Mouse (Mus musculus) hindbrain, embryonic 16.5 days (tissue): ENCODE results near the gene Avpr2. TPM values are rescaled to one million over a fixed set of nuclear protein-coding genes. Genes with fewer than 3 reads are reported as not detected.

ENCODE experiments used
- ATAC-seq: fragments of 200-750 bp; cut with Nextera tagmentation; 2 replicates; pipeline ENCODE4 v1.8.0; 2017; ENCODE audit warnings: moderate TSS enrichment, moderate library complexity
- H3K27ac ChIP-seq: fragments of 300-500 bp; sonication (generic); 2 replicates; pipeline ENCODE4 v1.5.1; 2014; ENCODE audit warnings: low read depth, mild to moderate bottlenecking, control low read depth, low read length, moderate library complexity
- H3K27me3 ChIP-seq: fragments of 300-500 bp; sonication (generic); replicated peaks from 2 replicates; pipeline ENCODE4 v1.6.1; 2014; ENCODE audit warnings: low read length; ENCODE audit not compliant: control insufficient read depth, insufficient read depth
- H3K36me3 ChIP-seq: fragments of 300-500 bp; sonication (generic); 2 replicates; pipeline ENCODE4 v1.6.1; 2014; ENCODE audit warnings: mild to moderate bottlenecking, low read length, moderate library complexity, mixed read lengths; ENCODE audit not compliant: control insufficient read depth, insufficient read depth
- H3K4me1 ChIP-seq: fragments of 300-500 bp; sonication (generic); 2 replicates; pipeline ENCODE4 v1.6.1; 2014; ENCODE audit warnings: low read depth, low read length; ENCODE audit not compliant: control insufficient read depth, insufficient read depth
- H3K4me2 ChIP-seq: fragments of 300-500 bp; sonication (generic); 2 replicates; pipeline ENCODE4 v1.6.1; 2014; ENCODE audit warnings: mild to moderate bottlenecking, low read length, control low read depth, moderate library complexity
- H3K4me3 ChIP-seq: fragments of 300-500 bp; sonication (generic); 2 replicates; pipeline ENCODE4 v1.5.1; 2014; ENCODE audit warnings: mild to moderate bottlenecking, low read length, control low read depth, moderate library complexity
- H3K9ac ChIP-seq: fragments of 300-500 bp; sonication (generic); 2 replicates; pipeline ENCODE4 v1.6.1; 2014; ENCODE audit warnings: low read depth, mild to moderate bottlenecking, control low read depth, low read length, moderate library complexity
- H3K9me3 ChIP-seq: fragments of 300-500 bp; sonication (generic); 2 replicates; pipeline ENCODE4 v1.6.1; 2014; ENCODE audit warnings: mild to moderate bottlenecking, low read length, moderate library complexity; ENCODE audit not compliant: control insufficient read depth
- WGBS: fragments of 180-500 bp; shearing (Covaris S2); extraction: QIAGEN DNeasy Blood & Tissue Kit; methylation state at CpG from one replicate; pipeline ENCODE4 v1.1.7; 2014; 5-methylcytosine and 5-hydroxymethylcytosine counted together
- polyA plus RNA-seq: library from polyadenylated mRNA; unstranded; fragments of >200 nt; fragmentation: Nextera tagmentation; extraction: Ambion mirVana; gene quantifications from 2 replicates; pipeline ENCODE4 v1.2.1, GENCODE M21; 2015

Gene Avpr2
- polyA plus RNA-seq, 1 experiment from 2014 or later, result 0.20 TPM

DNA sequence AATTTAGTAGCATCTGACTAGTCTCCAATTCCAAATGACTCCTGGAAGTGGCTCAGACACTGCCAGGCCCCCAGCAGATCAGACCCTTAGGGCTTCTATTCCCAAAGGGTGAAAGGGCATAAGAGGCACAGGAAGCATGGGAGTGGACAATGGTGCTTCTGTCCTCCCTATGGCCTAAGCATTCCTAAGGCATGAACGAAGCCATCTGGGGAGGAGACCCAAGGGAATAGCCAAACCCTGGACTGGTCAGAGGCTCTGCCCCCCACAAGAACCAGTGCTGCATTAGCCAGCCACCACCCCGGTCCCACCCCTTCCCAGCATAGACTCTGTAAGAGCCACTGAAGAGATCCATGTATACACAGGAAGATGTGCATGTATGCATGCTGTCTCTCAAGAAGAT, 16.0 kb upstream of the Avpr2 start:
- WGBS, result 70% methylated on average over 2 of the region's 2 CpGs
- no peaks in the 10 kb centered on the region for H3K36me3 ChIP-seq
- no peaks in the 10 kb centered on the region for H3K9me3 ChIP-seq
- peaks cover 6% of the 10 kb centered on the region; the same call in 1 of the 2 replicates for H3K4me1 ChIP-seq
- ATAC-seq, result no peak
- H3K27ac ChIP-seq, result no peak overlapping the region
- no peaks in the 10 kb centered on the region for H3K27me3 ChIP-seq
- H3K4me3 ChIP-seq, result no peak overlapping the region
- peak overlapping the region; percentile 45 for H3K4me2 ChIP-seq
- H3K9ac ChIP-seq, result no peak overlapping the region

- H3K4me1 ChIP-seq, result peaks cover 6% of the 10 kb centered on the region; the same call in 1 of the 2 replicates
- no peak overlapping the region for H3K4me3 ChIP-seq
- 64% methylated on average over 1 of the region's 1 CpGs for WGBS
- H3K9me3 ChIP-seq, result no peaks in the 10 kb centered on the region
- H3K4me2 ChIP-seq, result peak overlapping the region; percentile 45
- no peaks in the 10 kb centered on the region for H3K27me3 ChIP-seq
- H3K9ac ChIP-seq, result no peak overlapping the region
- H3K27ac ChIP-seq, result no peak overlapping the region
- ATAC-seq, result no peak
- no peaks in the 10 kb centered on the region for H3K36me3 ChIP-seq
These were observed 14.9 kb upstream of the Avpr2 start for GRCm38 (mm10) chrX:73877014-73877413.

DNA sequence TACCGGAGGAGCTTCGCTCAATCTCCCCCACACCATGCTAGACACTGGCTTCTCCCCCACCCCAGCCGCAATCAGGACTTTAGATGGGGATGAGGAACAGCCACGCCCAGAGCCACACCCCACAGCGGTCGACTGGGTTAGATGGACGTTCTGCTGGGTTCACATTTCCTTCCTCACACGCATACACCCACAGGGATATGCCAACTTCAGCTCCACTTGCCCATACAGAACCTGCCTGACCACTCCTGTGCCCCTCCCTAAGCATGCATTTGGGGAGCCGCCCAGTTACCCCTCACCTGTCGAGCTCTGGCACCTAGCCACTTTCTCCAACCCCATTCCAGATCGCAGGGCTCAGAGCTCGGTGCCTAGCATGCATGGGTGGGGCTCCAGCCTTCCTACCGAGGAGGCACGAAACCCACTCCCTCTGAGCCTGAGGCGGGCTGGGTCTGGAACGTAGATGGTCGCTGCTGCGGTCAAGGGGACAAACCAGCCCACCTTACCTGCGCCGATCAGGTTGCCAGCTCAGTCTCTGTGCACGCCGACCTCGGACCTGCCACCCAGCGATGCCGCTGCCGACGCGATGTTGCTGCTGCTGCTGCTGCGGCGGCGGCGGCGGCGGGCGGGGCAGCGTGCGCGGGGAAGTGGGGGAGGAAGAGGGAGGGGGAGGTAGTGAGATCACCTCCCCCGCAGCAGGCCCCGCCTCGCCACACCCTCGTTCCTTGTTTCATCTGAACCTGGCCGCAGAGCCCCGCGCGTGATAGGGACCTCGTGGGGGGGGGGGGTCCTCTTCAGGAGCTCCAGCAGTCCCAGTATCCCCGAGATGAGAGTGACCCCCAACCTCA, 11.5 kb upstream of the Avpr2 start:
- peak overlapping the region; percentile 55 for H3K4me3 ChIP-seq
- peak; percentile 69 for ATAC-seq
- no peaks in the 10 kb centered on the region for H3K27me3 ChIP-seq
- H3K4me1 ChIP-seq, result peaks cover 6% of the 10 kb centered on the region; the same call in 1 of the 2 replicates
- peak overlapping the region; percentile 60 for H3K4me2 ChIP-seq
- peak overlapping the region; percentile 80 for H3K9ac ChIP-seq
- H3K36me3 ChIP-seq, result no peaks in the 10 kb centered on the region
- no peaks in the 10 kb centered on the region for H3K9me3 ChIP-seq
- peak overlapping the region; percentile 77 for H3K27ac ChIP-seq
- 18% methylated on average over 28 of the region's 48 CpGs for WGBS

GRCm38 (mm10) chrX:73881036-73881427, 10.9 kb upstream of the Avpr2 start:
- WGBS, result 20% methylated on average over 16 of the region's 16 CpGs
- H3K4me3 ChIP-seq, result peak overlapping the region; percentile 55
- H3K9me3 ChIP-seq, result no peaks in the 10 kb centered on the region
- ATAC-seq, result peak; percentile 59
- H3K4me1 ChIP-seq, result peaks cover 6% of the 10 kb centered on the region; the same call in 1 of the 2 replicates
- H3K9ac ChIP-seq, result peak overlapping the region; percentile 80
- no peaks in the 10 kb centered on the region for H3K36me3 ChIP-seq
- no peaks in the 10 kb centered on the region for H3K27me3 ChIP-seq
- H3K4me2 ChIP-seq, result peak overlapping the region; percentile 60
- peak overlapping the region; percentile 77 for H3K27ac ChIP-seq

- H3K4me1 ChIP-seq, result peaks cover 6% of the 10 kb centered on the region; the same call in 1 of the 2 replicates
- peak overlapping the region; percentile 77 for H3K27ac ChIP-seq
- peak; percentile 31 for ATAC-seq
- peak overlapping the region; percentile 55 for H3K4me3 ChIP-seq
- WGBS, result 14% methylated on average over 6 of the region's 6 CpGs
- H3K36me3 ChIP-seq, result no peaks in the 10 kb centered on the region
- no peaks in the 10 kb centered on the region for H3K27me3 ChIP-seq
- peak overlapping the region; percentile 80; the same call in 1 of the 2 replicates for H3K9ac ChIP-seq
- peak overlapping the region; percentile 60 for H3K4me2 ChIP-seq
- no peaks in the 10 kb centered on the region for H3K9me3 ChIP-seq
These were observed 10.4 kb upstream of the Avpr2 start for GRCm38 (mm10) chrX:73881463-73881862.

- Histone ChIP-seq H3K4me1 (no peaks in the 10 kb centered on the region), H3K9me3 (no peaks in the 10 kb centered on the region), H3K27me3 (no peaks in the 10 kb centered on the region; the same call in 1 of the 2 replicates), H3K4me2 (no peak overlapping the region), H3K9ac (no peak overlapping the region), H3K36me3 (no peaks in the 10 kb centered on the region), H3K4me3 (no peak overlapping the region), H3K27ac (no peak overlapping the region)
- 89% methylated on average over 13 of the region's 14 CpGs for WGBS
- ATAC-seq, result no peak
These were observed 931 bp downstream of the Avpr2 start for GRCm38 (mm10) chrX:73892833-73893232.

GRCm38 (mm10) chrX:73895719-73896118, 3.8 kb downstream of the Avpr2 start, which contains the start of gene L1cam:
Gene L1cam (minus strand): TSS chrX:73896105.
- no peaks in the 10 kb centered on the region for H3K9me3 ChIP-seq
- H3K27me3 ChIP-seq, result no peaks in the 10 kb centered on the region; the same call in 1 of the 2 replicates
- WGBS, result 23% methylated on average over 2 of the region's 2 CpGs
- no peaks in the 10 kb centered on the region for H3K4me1 ChIP-seq
- H3K9ac ChIP-seq, result no peak within 1 kb of the TSS
- no peaks in the 10 kb centered on the region for H3K36me3 ChIP-seq
- no peak within 1 kb of the TSS for H3K4me3 ChIP-seq
- ATAC-seq, result no peak
- no peak within 1 kb of the TSS for H3K27ac ChIP-seq
- H3K4me2 ChIP-seq, result no peak within 1 kb of the TSS

DNA sequence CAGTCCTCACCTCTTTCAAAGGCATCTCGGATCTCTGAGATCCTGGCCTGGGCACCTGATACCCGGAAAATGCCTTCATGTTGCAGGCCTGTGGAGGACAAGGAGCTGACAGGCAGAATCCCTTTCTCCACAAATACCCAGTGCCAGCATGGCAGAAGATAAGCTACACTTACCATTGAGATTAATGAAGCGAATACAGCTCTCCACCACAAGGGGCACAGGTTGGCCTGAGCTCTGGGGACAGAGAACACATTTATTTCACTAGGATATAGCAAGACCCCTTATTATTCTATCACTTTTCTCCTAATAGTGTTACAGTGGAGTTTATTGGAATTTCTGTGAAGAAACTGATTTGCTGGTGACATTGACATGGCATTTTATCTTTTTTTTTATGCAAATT, 6.1 kb downstream of the Avpr2 start:
- 72% methylated on average over 3 of the region's 3 CpGs for WGBS
- no peaks in the 10 kb centered on the region for H3K9me3 ChIP-seq
- H3K36me3 ChIP-seq, result no peaks in the 10 kb centered on the region

DNA sequence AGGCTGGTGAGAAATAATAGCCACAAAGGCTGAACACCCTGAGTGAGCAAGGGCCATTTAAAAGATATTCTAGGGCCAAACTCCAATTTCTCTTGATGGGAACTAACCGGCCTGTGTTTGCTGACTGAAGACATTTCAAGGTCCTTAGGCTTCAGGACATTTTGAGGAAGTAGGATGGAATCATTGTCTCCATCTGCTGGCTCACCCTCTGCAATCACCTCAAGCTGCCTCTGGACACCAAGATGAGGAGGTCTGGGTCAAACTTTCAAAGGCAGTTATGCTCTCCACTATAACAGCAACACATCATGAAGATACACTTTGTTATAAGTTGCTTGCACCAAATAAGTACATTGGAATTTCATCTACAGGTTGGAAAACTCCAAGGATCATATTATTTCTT, 18.1 kb downstream of the Avpr2 start:
- no peaks in the 10 kb centered on the region for H3K27me3 ChIP-seq
- WGBS, result 80% methylated on average over 1 of the region's 1 CpGs
- no peaks in the 10 kb centered on the region for H3K36me3 ChIP-seq
- no peak overlapping the region for H3K27ac ChIP-seq
- no peaks in the 10 kb centered on the region for H3K9me3 ChIP-seq
- H3K9ac ChIP-seq, result no peak overlapping the region
- no peaks in the 10 kb centered on the region for H3K4me1 ChIP-seq
- no peak for ATAC-seq
- H3K4me3 ChIP-seq, result no peak overlapping the region
- no peak overlapping the region for H3K4me2 ChIP-seq

More for the DNA sequence above, 6.1 kb downstream of the Avpr2 start:
- Histone ChIP-seq H3K9ac (no peak overlapping the region), H3K4me3 (no peak overlapping the region), H3K27ac (no peak overlapping the region), H3K27me3 (no peaks in the 10 kb centered on the region), H3K4me2 (no peak overlapping the region), H3K4me1 (no peaks in the 10 kb centered on the region)
- no peak for ATAC-seq
